Mouse (Mus musculus): Measurements from ENCODE around the gene Rho. TPM values are rescaled to one million over a fixed set of nuclear protein-coding genes. Genes with fewer than 3 reads are reported as not detected.

Gene Rho
- polyA plus RNA-seq, 1 experiment from 2014 or later, result 0.16 TPM

Other genes starting within 250 kb of the Rho start
- 4.2 and 4.4 TPM in 2 replicates for gene Tmem40, start 169.3 kb upstream of the Rho start, polyA plus RNA-seq (2014; fragmentation: Nextera tagmentation; extraction: Ambion mirVana)
- gene Cand2, start 157.2 kb upstream of the Rho start, polyA plus RNA-seq (2014; fragmentation: Nextera tagmentation; extraction: Ambion mirVana), result 38.8 and 50.8 TPM in 2 replicates
- gene Rpl32, start 123.0 kb upstream of the Rho start, polyA plus RNA-seq (2014; fragmentation: Nextera tagmentation; extraction: Ambion mirVana), result 1,431 and 1,576 TPM in 2 replicates
- 0.50 and 0.63 TPM in 2 replicates for gene Efcab12, start 93.3 kb upstream of the Rho start, polyA plus RNA-seq (2014; fragmentation: Nextera tagmentation; extraction: Ambion mirVana)
- 12.5 and 14.6 TPM in 2 replicates for gene Mbd4, start 78.4 kb upstream of the Rho start, polyA plus RNA-seq (2014; fragmentation: Nextera tagmentation; extraction: Ambion mirVana)
- gene Ift122, start 78.3 kb upstream of the Rho start, polyA plus RNA-seq (2014; fragmentation: Nextera tagmentation; extraction: Ambion mirVana), result 21.0 and 26.7 TPM in 2 replicates
- gene H1foo, start 13.2 kb downstream of the Rho start, polyA plus RNA-seq (2014; fragmentation: Nextera tagmentation; extraction: Ambion mirVana), result not detected in 2 replicates
- gene Plxnd1, start 63.3 kb downstream of the Rho start, polyA plus RNA-seq (2014; fragmentation: Nextera tagmentation; extraction: Ambion mirVana), result 56.1 and 60.0 TPM in 2 replicates